Mouse (Mus musculus) liver, adult 2 months (tissue): ENCODE data around the gene Dnase1. TPM values are rescaled to one million over a fixed set of nuclear protein-coding genes. Genes with fewer than 3 reads are reported as not detected.
"Not testable (repeated sequence)": the region's sequence is repeated elsewhere in the genome, so short reads cannot be mapped to it uniquely, and the experiment has no call there.

Source experiments
- DNase-seq: peaks from one replicate; pipeline ENCODE4 v3.0.0-alpha.2; 2011; ENCODE audit warnings: low read depth, low spot score; ENCODE audit errors: extremely low read depth
- H3K27ac ChIP-seq: fragments of 200-500 bp; replicated peaks from 2 replicates; pipeline ENCODE4 v1.5.1; 2012; ENCODE audit warnings: low read depth, mild to moderate bottlenecking, control low read depth, inconsistent platforms, low read length; ENCODE audit not compliant: insufficient read depth
- H3K27me3 ChIP-seq: fragments of 200-500 bp; 2 replicates; pipeline ENCODE4 v1.6.1; 2012; ENCODE audit warnings: mild to moderate bottlenecking, moderate library complexity, low read length, inconsistent platforms; ENCODE audit not compliant: control insufficient read depth, insufficient read depth
- H3K36me3 ChIP-seq: fragments of 200-500 bp; 2 replicates; pipeline ENCODE4 v1.6.1; 2012; ENCODE audit warnings: low read length, inconsistent platforms; ENCODE audit not compliant: control insufficient read depth, insufficient read depth
- H3K4me1 ChIP-seq: fragments of 200-500 bp; 2 replicates; pipeline ENCODE4 v1.6.1; 2011; ENCODE audit warnings: low read length; ENCODE audit not compliant: control insufficient read depth, insufficient read depth
- H3K4me3 ChIP-seq: fragments of 200-500 bp; 2 replicates; pipeline ENCODE4 v1.5.1; 2011; ENCODE audit warnings: low read depth, mild to moderate bottlenecking, control low read depth, low read length, moderate library complexity; ENCODE audit not compliant: insufficient read depth
- H3K79me2 ChIP-seq: fragments of 200-500 bp; 2 replicates; pipeline ENCODE4 v1.6.1; 2012; ENCODE audit warnings: inconsistent platforms, mild to moderate bottlenecking, low read length, moderate library complexity; ENCODE audit not compliant: control insufficient read depth, insufficient read depth
- H3K9ac ChIP-seq: fragments of 200-500 bp; 2 replicates; pipeline ENCODE4 v1.6.1; 2012; ENCODE audit warnings: low read depth, mild to moderate bottlenecking, control low read depth, inconsistent platforms, low read length
- CTCF ChIP-seq: fragments of 200-500 bp; IDR thresholded peaks from 2 replicates; pipeline ENCODE4 v1.5.1; 2011; ENCODE audit warnings: low read depth, low read length, control low read depth
- POLR2A ChIP-seq: fragments of 200-500 bp; IDR thresholded peaks from 2 replicates; pipeline ENCODE4 v1.6.1; 2011; ENCODE audit warnings: low read length, control low read depth; ENCODE audit not compliant: insufficient read depth; ENCODE audit errors: extremely low read depth
- WGBS: fragments of 180-500 bp; shearing (Covaris S2); methylation state at CpG from one replicate; pipeline ENCODE4 v1.1.7; 2018; 5-methylcytosine and 5-hydroxymethylcytosine counted together
- polyA plus RNA-seq: library from polyadenylated mRNA; depleted of rRNA; stranded (reverse); fragments of >200 nt; gene quantifications from 2 replicates; pipeline ENCODE4 v1.2.3, GENCODE M21; 2012
- total RNA-seq: library from RNA; depleted of rRNA; stranded (reverse); fragments of >200 nt; gene quantifications from 2 replicates; pipeline ENCODE4 v1.2.3, GENCODE M21; 2014

Gene Dnase1
- total and polyA plus RNA-seq, 2 experiments = 0.16 TPM; not detected in 1

DNA sequence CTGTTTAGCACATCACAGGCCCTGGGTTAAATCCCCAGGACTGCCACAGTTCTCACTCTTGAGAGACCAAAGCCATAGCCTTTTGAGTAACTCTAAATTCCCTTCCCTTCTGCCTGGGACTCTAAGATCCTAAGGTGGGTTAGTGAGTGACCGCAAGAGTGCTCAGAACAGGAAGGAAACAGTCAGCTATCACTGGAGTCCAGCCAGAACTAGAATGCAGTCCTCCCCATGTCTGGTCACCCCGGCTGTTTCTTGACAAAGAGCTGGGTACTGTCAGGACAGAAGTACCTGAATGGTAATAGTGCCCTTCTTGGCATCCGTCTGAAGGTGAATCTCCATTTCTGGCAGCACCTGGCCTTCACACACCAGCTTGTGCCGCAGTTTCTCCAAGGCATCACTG is 28.2 kb downstream of the Dnase1 start:
- no peak overlapping the region for H3K4me3 ChIP-seq
- no peak for DNase-seq
- H3K36me3 ChIP-seq = peaks cover 35% of the 10 kb centered on the region
- H3K27ac ChIP-seq = no peak overlapping the region
- TF ChIP-seq POLR2A (no peak), CTCF (no peak)
- WGBS = 89% methylated on average over 4 of the region's 4 CpGs
- no peaks in the 10 kb centered on the region for H3K79me2 ChIP-seq
- H3K9ac ChIP-seq = no peak overlapping the region
- no peaks in the 10 kb centered on the region for H3K4me1 ChIP-seq
- H3K27me3 ChIP-seq = no peaks in the 10 kb centered on the region

DNA sequence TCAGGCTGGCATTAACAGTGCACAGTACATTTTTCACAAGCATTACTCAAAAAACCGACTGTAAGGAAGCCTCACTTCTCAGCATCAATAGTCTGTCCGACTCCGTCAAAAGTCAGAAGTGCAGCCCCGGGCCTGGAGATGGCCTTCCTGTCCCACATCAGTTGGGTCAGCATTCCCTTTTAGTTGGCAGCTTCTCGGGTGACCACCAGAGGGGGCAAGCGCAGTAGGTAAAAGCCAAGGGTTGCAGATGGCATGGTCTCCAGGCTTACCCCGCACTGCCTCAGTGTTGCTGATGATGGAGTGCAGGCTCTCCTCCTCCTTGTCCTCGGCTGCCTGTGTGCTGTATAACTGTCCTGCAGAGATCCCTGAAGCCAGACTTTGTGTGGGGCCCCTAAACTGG is 31.8 kb downstream of the Dnase1 start:
- Histone ChIP-seq H3K4me1 (no peaks in the 10 kb centered on the region), H3K36me3 (peaks cover 22% of the 10 kb centered on the region), H3K79me2 (no peaks in the 10 kb centered on the region), H3K27ac (no peak overlapping the region), H3K4me3 (no peak overlapping the region), H3K27me3 (no peaks in the 10 kb centered on the region), H3K9ac (no peak overlapping the region)
- no peak for TF ChIP-seq POLR2A
- TF ChIP-seq CTCF = peak; percentile 82
- DNase-seq = no peak
- 61% methylated on average over 8 of the region's 8 CpGs for WGBS

DNA sequence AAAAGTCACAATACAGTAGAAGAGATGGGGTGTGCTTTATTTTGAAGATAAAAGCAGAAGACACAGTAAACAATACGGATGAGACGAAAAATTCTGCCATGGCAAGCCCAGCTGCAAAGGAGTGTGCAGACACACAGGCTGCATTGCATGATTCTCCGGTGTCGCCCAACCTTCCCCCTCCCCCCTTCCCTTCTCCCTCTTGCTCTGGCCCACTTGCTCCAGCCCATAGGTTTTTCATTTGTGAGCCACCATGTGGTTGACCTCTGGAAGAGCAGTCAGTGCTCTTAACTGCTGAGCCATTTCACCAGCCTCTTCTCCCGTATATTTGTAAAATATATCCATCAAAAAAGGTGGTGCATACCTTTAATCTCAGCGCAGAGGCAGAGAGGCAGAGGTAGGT is 37.6 kb downstream of the Dnase1 start:
- peaks cover 11% of the 10 kb centered on the region; the same call in 1 of the 2 replicates for H3K79me2 ChIP-seq
- no peaks in the 10 kb centered on the region for H3K27me3 ChIP-seq
- 65% methylated on average over 6 of the region's 6 CpGs for WGBS
- H3K27ac ChIP-seq = no peak overlapping the region
- peaks cover 10% of the 10 kb centered on the region for H3K4me1 ChIP-seq
- no peak for TF ChIP-seq POLR2A
- no peak for TF ChIP-seq CTCF
- no peaks in the 10 kb centered on the region for H3K36me3 ChIP-seq
- DNase-seq = no peak
- no peak overlapping the region for H3K9ac ChIP-seq
- no peak overlapping the region for H3K4me3 ChIP-seq

DNA sequence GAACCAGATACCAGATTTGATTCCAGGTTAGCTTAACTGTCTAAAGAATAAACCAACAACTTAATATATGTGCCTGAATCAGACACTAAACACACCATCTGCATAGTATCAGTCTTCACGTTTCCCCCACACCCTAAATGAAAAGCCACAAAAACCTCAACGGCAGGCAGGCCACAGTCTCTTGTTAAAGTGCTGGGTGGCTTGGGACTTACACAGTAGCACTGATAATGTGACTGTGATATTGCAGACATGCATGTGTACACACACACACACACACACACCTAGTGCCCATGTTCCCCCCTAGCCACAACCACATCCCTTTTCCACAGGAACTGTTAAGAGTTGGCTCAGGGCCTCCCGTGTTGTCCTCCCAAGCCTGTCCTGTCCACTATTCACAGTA is 38.1 kb downstream of the Dnase1 start:
- Histone ChIP-seq H3K79me2 (peaks cover 11% of the 10 kb centered on the region; the same call in 1 of the 2 replicates), H3K27me3 (no peaks in the 10 kb centered on the region), H3K4me3 (no peak overlapping the region), H3K36me3 (no peaks in the 10 kb centered on the region), H3K9ac (no peak overlapping the region), H3K27ac (no peak overlapping the region), H3K4me1 (peaks cover 10% of the 10 kb centered on the region)
- WGBS = 59% methylated on average over 3 of the region's 3 CpGs
- no peak for DNase-seq
- TF ChIP-seq POLR2A (no peak), CTCF (no peak)

DNA sequence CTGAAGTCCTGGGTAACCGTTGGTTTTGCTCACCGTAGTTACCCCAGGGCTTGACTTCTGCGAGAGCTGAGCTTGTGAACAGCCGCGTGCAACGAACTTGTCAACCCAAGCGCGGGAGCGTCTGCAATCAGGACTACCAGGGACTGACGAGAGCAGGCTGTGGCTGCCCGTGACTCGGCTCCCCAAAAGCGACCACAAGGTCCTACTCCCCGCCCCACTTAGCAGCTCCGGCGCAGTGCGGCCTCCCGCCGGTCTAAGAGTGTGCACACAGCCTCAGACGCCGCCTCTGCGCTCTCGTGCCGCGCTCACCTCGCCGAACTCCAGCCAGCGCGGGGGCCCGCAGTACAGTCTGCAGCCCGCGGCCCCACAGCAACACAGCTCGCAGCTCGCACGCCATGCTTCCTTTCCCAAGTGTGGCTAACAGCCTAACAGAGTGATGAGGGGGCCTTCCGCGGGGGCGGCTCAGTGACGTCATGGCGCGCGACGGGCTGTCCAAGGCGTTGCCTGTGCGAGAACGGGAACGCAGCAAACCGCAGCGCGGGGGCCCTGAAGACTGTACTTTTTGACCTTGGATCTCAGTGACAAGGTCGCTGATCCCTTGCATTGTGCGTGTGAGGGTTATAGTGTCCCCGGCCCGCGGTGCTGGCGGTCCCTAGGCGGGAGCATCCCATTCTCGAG is 40.8 kb downstream of the Dnase1 start, which contains the start of gene Trap1:
Trap1 (minus strand) TSS at position 444 of the 678 bp plus-strand sequence.
- DNase-seq = peak; percentile 75
- under 1% methylated on average over 58 of the region's 58 CpGs for WGBS
- Histone ChIP-seq H3K79me2 (peaks cover 11% of the 10 kb centered on the region; the same call in 1 of the 2 replicates), H3K36me3 (no peaks in the 10 kb centered on the region), H3K27me3 (no peaks in the 10 kb centered on the region), H3K27ac (peak within 1 kb of the TSS; percentile 94), H3K4me1 (peaks cover 10% of the 10 kb centered on the region), H3K9ac (peak within 1 kb of the TSS; percentile 92), H3K4me3 (peak within 1 kb of the TSS; percentile 82)
- no peak for TF ChIP-seq CTCF
- peak; percentile 72 for TF ChIP-seq POLR2A

DNA sequence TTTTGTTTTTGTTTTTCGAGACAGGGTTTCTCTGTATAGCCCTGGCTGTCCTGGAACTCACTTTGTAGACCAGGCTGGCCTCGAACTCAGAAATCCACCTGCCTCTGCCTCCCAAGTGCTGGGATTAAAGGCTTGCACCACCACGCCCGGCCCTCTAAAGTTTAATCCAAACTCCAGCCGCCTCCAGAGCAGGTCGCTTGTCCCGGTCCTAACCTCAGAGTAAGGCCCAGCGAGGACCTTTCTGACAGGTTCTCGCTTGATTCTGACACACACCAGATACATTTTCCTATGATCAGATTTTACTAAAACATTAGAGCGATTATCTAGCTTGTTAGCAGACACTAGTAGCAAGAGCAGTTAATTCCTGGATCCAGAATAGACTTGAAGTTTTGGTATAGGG is 41.6 kb downstream of the Dnase1 start:
- not testable (repeated sequence) for H3K27me3 ChIP-seq, H3K4me3 ChIP-seq, H3K36me3 ChIP-seq, H3K9ac ChIP-seq
- WGBS = 69% methylated on average over 10 of the region's 10 CpGs
- peaks cover 11% of the 10 kb centered on the region; the same call in 1 of the 2 replicates for H3K79me2 ChIP-seq
- DNase-seq = peak; percentile 12
- H3K27ac ChIP-seq = peak overlapping the region; percentile 40
- peaks cover 10% of the 10 kb centered on the region for H3K4me1 ChIP-seq
